Mouse (Mus musculus) E14TG2a.4 (cell line): ENCODE results near the gene Gm21970.

ENCODE experiments used
- CTCF ChIP-seq: conservative IDR thresholded peaks from 2 replicates; pipeline ENCODE4 v1.5.1; 2014; ENCODE audit warnings: low read length
- NANOG ChIP-seq: IDR thresholded peaks from 2 replicates; pipeline ENCODE4 v1.6.1; 2014; ENCODE audit warnings: borderline replicate concordance, low read length, mixed read lengths
- POU5F1 ChIP-seq: IDR thresholded peaks from 2 replicates; pipeline ENCODE4 v1.6.1; 2014; ENCODE audit warnings: low read length, borderline replicate concordance

DNA sequence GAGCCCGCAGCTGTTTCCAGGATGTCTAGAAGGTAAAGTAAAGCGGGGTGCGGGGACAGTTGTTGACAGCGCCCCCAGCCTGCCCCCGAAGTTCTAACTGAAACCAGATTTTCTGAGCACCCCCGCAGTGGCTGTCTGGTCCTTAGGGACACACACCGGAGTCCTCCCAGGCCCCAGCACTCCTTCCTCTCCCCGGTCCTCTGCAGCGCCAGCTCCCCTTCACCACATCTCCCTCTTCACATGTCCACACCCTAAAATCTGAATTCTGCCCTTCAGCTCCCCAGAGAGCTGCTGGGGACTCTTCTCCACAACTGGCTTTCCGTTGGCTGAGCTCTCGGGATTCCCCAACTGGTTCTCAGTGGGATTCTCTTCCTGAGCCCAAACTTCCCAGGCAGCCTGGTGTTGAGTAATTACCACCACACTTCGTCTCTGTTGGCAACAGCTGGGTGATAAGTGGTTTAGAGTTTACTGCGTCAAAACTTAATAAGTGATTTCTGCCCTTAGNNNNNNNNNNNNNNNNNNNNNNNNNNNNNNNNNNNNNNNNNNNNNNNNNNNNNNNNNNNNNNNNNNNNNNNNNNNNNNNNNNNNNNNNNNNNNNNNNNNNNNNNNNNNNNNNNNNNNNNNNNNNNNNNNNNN, 15.2 kb downstream of the Gm21970 start:
- no peak for TF ChIP-seq CTCF
- TF ChIP-seq NANOG = no peak
- TF ChIP-seq POU5F1 = no peak
